Mouse (Mus musculus) heart, embryonic 15.5 days (tissue): Measurements from ENCODE around the gene Col4a2. TPM values are rescaled to one million over a fixed set of nuclear protein-coding genes. Genes with fewer than 3 reads are reported as not detected.

ENCODE experiments used
- ATAC-seq: fragments of 200-750 bp; cut with Nextera tagmentation; replicated peaks from 2 replicates; pipeline ENCODE4 v1.8.0; 2017; ENCODE audit warnings: low read depth, moderate TSS enrichment; ENCODE audit not compliant: insufficient number of reproducible peaks, insufficient read depth, low FRiP score
- H3K27ac ChIP-seq: fragments of 300-500 bp; sonication (generic); 2 replicates; pipeline ENCODE4 v1.5.1; 2015; ENCODE audit warnings: mild to moderate bottlenecking, inconsistent platforms
- H3K27me3 ChIP-seq: fragments of 300-500 bp; sonication (generic); 2 replicates; pipeline ENCODE4 v1.6.1; 2015; ENCODE audit warnings: inconsistent platforms
- H3K36me3 ChIP-seq: fragments of 300-500 bp; sonication (generic); 2 replicates; pipeline ENCODE4 v1.6.1; 2015; ENCODE audit warnings: mild to moderate bottlenecking, inconsistent platforms
- H3K4me1 ChIP-seq: fragments of 300-500 bp; sonication (generic); replicated peaks from 2 replicates; pipeline ENCODE4 v1.6.1; 2015; ENCODE audit warnings: inconsistent platforms
- H3K4me2 ChIP-seq: fragments of 300-500 bp; sonication (generic); 2 replicates; pipeline ENCODE4 v1.6.1; 2015; ENCODE audit warnings: inconsistent platforms, mild to moderate bottlenecking, moderate library complexity
- H3K4me3 ChIP-seq: fragments of 300-500 bp; sonication (generic); 2 replicates; pipeline ENCODE4 v1.5.1; 2015; ENCODE audit warnings: mild to moderate bottlenecking, inconsistent platforms
- H3K9ac ChIP-seq: fragments of 300-500 bp; sonication (generic); 2 replicates; pipeline ENCODE4 v1.6.1; 2015; ENCODE audit warnings: mild to moderate bottlenecking, inconsistent platforms
- H3K9me3 ChIP-seq: fragments of 300-500 bp; sonication (generic); replicated peaks from 2 replicates; pipeline ENCODE4 v1.6.1; 2016; ENCODE audit warnings: inconsistent platforms
- WGBS: fragments of 180-500 bp; shearing (Covaris S2); methylation state at CpG from one replicate; pipeline ENCODE4 v1.1.7; 2015; ENCODE audit warnings: mixed read lengths; 5-methylcytosine and 5-hydroxymethylcytosine counted together
- polyA plus RNA-seq: library from polyadenylated mRNA; unstranded; fragments of >200 nt; fragmentation: Nextera tagmentation; extraction: Ambion mirVana; gene quantifications from 2 replicates; pipeline ENCODE4 v1.2.1, GENCODE M21; 2015

Gene Col4a2
- polyA plus RNA-seq, result 89.8 and 106 TPM in 2 replicates

- Histone ChIP-seq H3K36me3 (peaks cover 4% of the 10 kb centered on the region; the same call in 1 of the 2 replicates), H3K9ac (peak within 1 kb of the TSS; percentile 94), H3K9me3 (no peaks in the 10 kb centered on the region), H3K27me3 (no peaks in the 10 kb centered on the region), H3K4me3 (peak within 1 kb of the TSS; percentile 75), H3K4me2 (peak within 1 kb of the TSS; percentile 69), H3K27ac (peak within 1 kb of the TSS; percentile 87), H3K4me1 (peaks cover 74% of the 10 kb centered on the region)
- WGBS, result under 1% methylated on average over 78 of the region's 87 CpGs
- ATAC-seq, result peak; percentile 83
Measured at GRCm38 (mm10) chr8:11312349-11313175, at the start of gene Col4a2, which contains the start of gene Col4a1. Gene Col4a2 (plus strand): TSS chr8:11312805. Gene Col4a1 (minus strand): TSS chr8:11312826.

- 67% methylated on average over 6 of the region's 6 CpGs for WGBS
- Histone ChIP-seq H3K36me3 (no peaks in the 10 kb centered on the region), H3K4me2 (no peak overlapping the region), H3K27me3 (no peaks in the 10 kb centered on the region), H3K9me3 (no peaks in the 10 kb centered on the region), H3K4me3 (no peak overlapping the region), H3K4me1 (peaks cover 72% of the 10 kb centered on the region), H3K27ac (no peak overlapping the region), H3K9ac (no peak overlapping the region)
- ATAC-seq, result no peak
Measured at GRCm38 (mm10) chr8:11263848-11264247, 48.8 kb upstream of the Col4a2 start.

- Histone ChIP-seq H3K27ac (no peak overlapping the region), H3K9me3 (no peaks in the 10 kb centered on the region), H3K9ac (no peak overlapping the region), H3K4me3 (no peak overlapping the region), H3K4me2 (no peak overlapping the region), H3K36me3 (no peaks in the 10 kb centered on the region), H3K4me1 (peaks cover 66% of the 10 kb centered on the region), H3K27me3 (no peaks in the 10 kb centered on the region)
- no peak for ATAC-seq
- WGBS, result 62% methylated on average over 3 of the region's 3 CpGs
Measured at GRCm38 (mm10) chr8:11265971-11266370, 46.6 kb upstream of the Col4a2 start.

- Histone ChIP-seq H3K27ac (no peak overlapping the region), H3K27me3 (no peaks in the 10 kb centered on the region), H3K4me2 (no peak overlapping the region), H3K36me3 (no peaks in the 10 kb centered on the region), H3K4me3 (no peak overlapping the region), H3K9me3 (no peaks in the 10 kb centered on the region), H3K9ac (no peak overlapping the region), H3K4me1 (peaks cover 68% of the 10 kb centered on the region)
- ATAC-seq, result no peak
- WGBS, result 54% methylated on average over 2 of the region's 2 CpGs
Measured at GRCm38 (mm10) chr8:11266471-11266870, 46.1 kb upstream of the Col4a2 start.

- 65% methylated on average over 6 of the region's 6 CpGs for WGBS
- Histone ChIP-seq H3K9me3 (no peaks in the 10 kb centered on the region), H3K27me3 (no peaks in the 10 kb centered on the region), H3K27ac (peak overlapping the region; percentile 32; the same call in 1 of the 2 replicates), H3K4me1 (peaks cover 68% of the 10 kb centered on the region), H3K4me3 (no peak overlapping the region), H3K9ac (no peak overlapping the region), H3K36me3 (no peaks in the 10 kb centered on the region), H3K4me2 (no peak overlapping the region)
- no peak for ATAC-seq
Measured at GRCm38 (mm10) chr8:11268753-11269152, 43.9 kb upstream of the Col4a2 start.

GRCm38 (mm10) chr8:11270826-11271225 lies 41.8 kb upstream of the Col4a2 start:
- ATAC-seq, result no peak
- Histone ChIP-seq H3K36me3 (no peaks in the 10 kb centered on the region), H3K4me3 (no peak overlapping the region), H3K4me1 (peaks cover 76% of the 10 kb centered on the region), H3K9me3 (no peaks in the 10 kb centered on the region), H3K9ac (no peak overlapping the region), H3K4me2 (no peak overlapping the region), H3K27ac (0 out of 2 replicates have a peak overlapping the region, but pooled peaks have one; percentile 30), H3K27me3 (no peaks in the 10 kb centered on the region)
- 56% methylated on average over 6 of the region's 6 CpGs for WGBS

GRCm38 (mm10) chr8:11272205-11272604 lies 40.4 kb upstream of the Col4a2 start:
- Histone ChIP-seq H3K27ac (peak overlapping the region; percentile 30), H3K4me2 (no peak overlapping the region), H3K9ac (no peak overlapping the region), H3K36me3 (no peaks in the 10 kb centered on the region), H3K9me3 (no peaks in the 10 kb centered on the region), H3K4me3 (no peak overlapping the region), H3K4me1 (peaks cover 78% of the 10 kb centered on the region), H3K27me3 (no peaks in the 10 kb centered on the region)
- WGBS, result 58% methylated on average over 6 of the region's 6 CpGs
- no peak for ATAC-seq

GRCm38 (mm10) chr8:11273506-11274158 lies 39.0 kb upstream of the Col4a2 start:
- no peaks in the 10 kb centered on the region for H3K9me3 ChIP-seq
- no peaks in the 10 kb centered on the region for H3K27me3 ChIP-seq
- H3K4me2 ChIP-seq, result no peak overlapping the region
- H3K27ac ChIP-seq, result peak overlapping the region; percentile 66
- no peaks in the 10 kb centered on the region for H3K36me3 ChIP-seq
- no peak for ATAC-seq
- peaks cover 79% of the 10 kb centered on the region for H3K4me1 ChIP-seq
- H3K4me3 ChIP-seq, result no peak overlapping the region
- WGBS, result 68% methylated on average over 15 of the region's 15 CpGs
- H3K9ac ChIP-seq, result no peak overlapping the region

GRCm38 (mm10) chr8:11274415-11274814 lies 38.2 kb upstream of the Col4a2 start:
- Histone ChIP-seq H3K4me3 (no peak overlapping the region), H3K9me3 (no peaks in the 10 kb centered on the region), H3K4me1 (peaks cover 79% of the 10 kb centered on the region), H3K27ac (peak overlapping the region; percentile 66), H3K4me2 (peak overlapping the region; percentile 42), H3K36me3 (no peaks in the 10 kb centered on the region), H3K9ac (no peak overlapping the region), H3K27me3 (no peaks in the 10 kb centered on the region)
- peak; percentile 71 for ATAC-seq
- WGBS, result 24% methylated on average over 7 of the region's 7 CpGs

GRCm38 (mm10) chr8:11276286-11276685 lies 36.3 kb upstream of the Col4a2 start:
- Histone ChIP-seq H3K9me3 (no peaks in the 10 kb centered on the region), H3K4me3 (no peak overlapping the region), H3K27me3 (no peaks in the 10 kb centered on the region), H3K4me1 (peaks cover 83% of the 10 kb centered on the region), H3K36me3 (no peaks in the 10 kb centered on the region), H3K9ac (no peak overlapping the region), H3K27ac (no peak overlapping the region), H3K4me2 (no peak overlapping the region)
- WGBS, result 62% methylated on average over 5 of the region's 6 CpGs
- ATAC-seq, result no peak

GRCm38 (mm10) chr8:11277602-11278051 lies 35.0 kb upstream of the Col4a2 start:
- H3K4me2 ChIP-seq, result peak overlapping the region; percentile 3; the same call in 1 of the 2 replicates

More at GRCm38 (mm10) chr8:11277602-11278051, 35.0 kb upstream of the Col4a2 start:
- ATAC-seq, result no peak
- H3K9ac ChIP-seq, result no peak overlapping the region
- H3K27me3 ChIP-seq, result no peaks in the 10 kb centered on the region
- no peaks in the 10 kb centered on the region for H3K9me3 ChIP-seq
- peak overlapping the region; percentile 79 for H3K27ac ChIP-seq
- H3K4me3 ChIP-seq, result no peak overlapping the region
- peaks cover 3% of the 10 kb centered on the region; the same call in 1 of the 2 replicates for H3K36me3 ChIP-seq
- WGBS, result 74% methylated on average over 3 of the region's 3 CpGs
- H3K4me1 ChIP-seq, result peaks cover 86% of the 10 kb centered on the region
